Mouse (Mus musculus) lung, postnatal 25 days (tissue): ENCODE results near the gene Atp6v0a1.

Experiments
- DNase-seq: peaks from one replicate; pipeline ENCODE4 v3.0.0; 2022; ENCODE audit warnings: low spot score

Gene Atp6v0a1

DNA sequence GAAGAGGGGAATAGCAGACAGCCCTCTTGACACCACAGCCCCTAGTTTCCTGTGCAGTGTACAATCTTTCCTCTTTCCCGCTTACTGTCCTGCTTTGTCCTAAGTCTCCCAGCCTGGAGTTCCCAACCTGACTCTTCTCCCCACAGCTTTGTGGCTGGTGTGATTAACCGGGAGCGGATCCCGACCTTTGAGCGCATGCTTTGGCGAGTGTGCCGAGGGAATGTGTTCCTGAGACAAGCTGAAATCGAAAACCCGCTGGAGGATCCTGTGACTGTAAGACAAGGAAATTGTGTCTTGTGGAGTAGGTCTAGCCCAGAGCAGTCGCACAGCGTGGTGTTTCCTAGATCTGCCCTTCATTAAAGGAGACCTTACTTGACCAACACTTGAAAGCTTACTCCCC is 17.9 kb downstream of the Atp6v0a1 start:
- DNase-seq = no peak

DNA sequence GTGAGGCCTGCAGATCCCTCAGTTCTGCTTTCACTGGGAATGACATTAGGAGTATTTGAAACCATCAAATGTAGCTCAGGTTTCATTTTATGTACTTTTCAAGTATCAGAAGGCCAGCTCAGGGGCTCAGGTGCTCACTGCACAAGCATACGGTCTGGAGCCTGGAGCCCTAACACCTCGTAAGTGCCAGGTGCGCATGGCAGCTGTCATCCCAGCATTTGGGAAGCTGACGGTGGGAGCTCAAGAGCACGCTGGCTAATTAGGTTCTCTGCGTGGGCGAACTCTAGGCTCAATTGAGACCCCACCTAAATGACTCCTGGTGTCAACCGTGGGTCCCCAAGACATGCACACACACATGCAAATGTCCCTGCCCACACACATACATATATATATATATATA is 20.1 kb downstream of the Atp6v0a1 start:
- DNase-seq = no peak

DNA sequence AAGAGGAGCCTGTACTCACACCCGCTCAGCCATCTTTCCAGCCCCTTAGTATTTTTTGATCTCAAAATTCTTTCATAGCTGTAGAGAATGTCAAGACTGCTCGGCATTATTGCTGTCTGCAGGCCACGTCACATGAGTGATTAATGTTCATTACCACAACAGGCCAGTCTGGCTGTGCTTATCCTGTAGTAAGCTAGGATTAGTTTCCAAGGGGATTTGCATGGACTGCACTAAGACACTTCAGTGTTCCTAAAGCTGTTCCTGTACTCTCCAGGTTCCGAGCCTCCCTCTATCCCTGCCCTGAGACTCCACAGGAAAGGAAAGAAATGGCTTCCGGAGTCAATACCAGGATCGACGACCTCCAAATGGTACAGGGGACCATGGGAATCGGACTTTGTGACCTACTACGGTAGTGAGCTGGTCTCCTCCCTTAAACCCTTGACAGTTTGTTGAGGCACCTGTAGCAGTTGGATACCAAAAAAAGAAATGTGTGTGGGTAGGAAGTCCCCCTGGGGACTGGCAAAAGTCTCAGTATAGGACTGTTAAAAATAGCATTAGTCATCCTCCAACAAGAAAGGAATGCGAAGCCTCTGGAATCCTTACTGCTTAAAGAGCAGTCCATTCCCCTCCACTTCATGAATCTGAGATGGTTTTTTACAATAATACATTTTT is 21.0 kb downstream of the Atp6v0a1 start:
- no peak for DNase-seq

DNA sequence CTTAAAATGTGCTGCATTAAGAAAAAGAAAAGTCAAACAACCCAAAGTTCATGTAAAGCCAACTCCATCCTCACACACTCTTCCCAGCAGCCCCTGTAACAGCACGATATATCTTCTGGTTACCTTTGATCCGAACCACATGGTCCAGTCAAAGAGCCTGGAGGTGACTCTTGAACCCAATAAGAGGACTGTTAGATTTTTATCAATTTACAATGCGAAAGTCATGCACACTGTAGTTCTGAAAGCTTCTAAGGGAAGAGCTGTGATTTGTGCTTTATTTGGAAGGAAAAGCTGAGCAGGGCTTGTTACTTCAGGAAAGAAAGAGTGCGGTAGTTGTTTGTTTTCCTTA is 21.5 kb downstream of the Atp6v0a1 start:
- DNase-seq = no peak

DNA sequence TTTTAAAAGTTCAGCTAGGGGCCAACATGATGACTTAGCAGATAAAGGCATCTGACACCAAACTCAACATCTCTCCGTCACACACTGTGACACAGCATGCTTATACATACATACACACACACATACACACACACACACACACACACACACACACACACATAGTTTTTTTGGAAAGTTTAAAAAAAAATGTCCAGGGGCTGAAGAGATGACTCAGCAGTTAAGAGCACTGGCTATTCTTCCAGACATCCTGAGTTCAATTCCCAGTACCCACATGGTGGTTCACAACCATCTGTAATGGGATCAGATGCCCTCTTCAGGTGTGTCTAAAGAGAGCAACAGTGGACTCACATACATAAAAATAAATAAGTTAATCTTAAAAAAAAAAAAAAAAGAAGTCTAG is 22.2 kb downstream of the Atp6v0a1 start:
- no peak for DNase-seq

DNA sequence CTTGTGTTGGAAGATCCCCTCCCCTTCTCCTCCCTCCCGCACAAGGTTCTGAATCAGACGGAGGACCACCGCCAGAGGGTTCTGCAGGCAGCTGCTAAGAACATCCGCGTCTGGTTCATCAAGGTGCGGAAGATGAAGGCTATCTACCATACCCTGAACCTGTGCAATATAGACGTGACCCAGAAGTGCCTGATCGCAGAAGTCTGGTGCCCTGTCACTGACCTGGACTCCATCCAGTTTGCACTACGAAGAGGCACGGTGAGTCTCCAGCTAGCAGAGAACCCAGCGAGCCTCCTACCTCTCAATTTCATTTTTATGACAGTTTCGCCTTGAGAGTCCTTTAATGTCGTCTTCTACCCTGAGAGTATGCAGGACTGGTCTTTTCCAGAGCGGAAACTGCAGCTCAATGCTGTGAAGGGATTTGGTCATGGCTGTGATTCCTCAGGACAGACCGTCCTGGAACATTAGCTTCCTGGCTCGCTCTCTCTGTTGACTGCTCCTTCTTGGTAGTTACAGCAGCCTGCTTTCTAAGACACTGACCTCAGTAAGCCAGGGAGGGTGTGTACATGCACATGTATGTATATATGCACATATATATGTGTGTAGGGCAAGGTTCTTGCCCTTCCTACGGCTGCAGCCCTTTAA is 24.7 kb downstream of the Atp6v0a1 start:
- no peak for DNase-seq

DNA sequence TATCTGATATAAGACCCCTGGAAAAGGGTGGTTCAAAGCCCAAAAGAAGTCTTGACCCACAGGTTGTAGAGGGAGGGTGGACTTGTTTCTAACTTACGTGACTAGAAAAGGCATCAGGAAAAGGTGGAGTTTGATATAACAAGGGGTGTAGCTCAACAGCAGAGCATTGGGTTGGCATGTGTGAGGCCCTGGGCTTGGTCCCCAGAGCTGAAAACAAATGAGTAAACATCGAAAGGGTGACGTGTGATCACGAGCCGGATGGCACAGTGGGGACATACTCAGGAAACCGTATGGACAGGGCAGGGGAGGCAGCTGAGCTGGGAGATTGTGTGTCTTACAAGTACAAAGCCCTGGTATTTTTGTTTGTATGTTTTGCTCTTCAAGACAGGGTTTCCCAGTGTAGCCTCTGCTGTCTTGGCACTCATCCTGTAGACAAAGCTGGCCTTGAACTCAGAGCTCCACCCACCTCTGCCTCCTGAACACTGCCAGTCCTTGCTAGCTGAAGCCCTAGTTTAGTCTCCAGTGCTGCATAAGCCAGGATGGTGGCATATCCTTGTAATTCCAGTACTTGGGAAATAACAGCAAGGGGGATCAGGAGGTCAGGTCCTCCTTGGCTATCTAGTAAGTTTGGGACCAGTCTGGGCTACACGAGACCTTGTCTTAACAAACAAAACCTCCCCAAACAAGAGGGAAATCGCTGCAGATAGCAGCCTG is 25.5 kb downstream of the Atp6v0a1 start:
- peak; percentile 33 for DNase-seq

DNA sequence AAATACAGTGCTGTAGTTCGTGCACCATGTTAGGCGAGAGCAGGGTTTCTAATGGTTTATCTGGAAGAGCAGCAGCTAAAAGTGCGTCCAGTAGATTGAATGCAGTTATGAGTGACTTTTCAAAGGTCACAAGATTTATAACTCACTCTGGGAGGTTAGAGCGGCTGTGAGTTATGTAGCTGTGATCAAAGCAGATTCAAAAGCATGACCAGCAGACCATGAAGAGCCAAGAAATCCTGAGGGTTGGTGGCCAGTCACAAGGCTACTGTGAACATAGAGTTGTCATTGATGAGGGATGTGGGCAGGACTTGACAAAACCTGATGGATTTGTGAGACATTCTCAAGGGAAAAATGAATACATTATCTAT is 26.1 kb downstream of the Atp6v0a1 start:
- DNase-seq = no peak

DNA sequence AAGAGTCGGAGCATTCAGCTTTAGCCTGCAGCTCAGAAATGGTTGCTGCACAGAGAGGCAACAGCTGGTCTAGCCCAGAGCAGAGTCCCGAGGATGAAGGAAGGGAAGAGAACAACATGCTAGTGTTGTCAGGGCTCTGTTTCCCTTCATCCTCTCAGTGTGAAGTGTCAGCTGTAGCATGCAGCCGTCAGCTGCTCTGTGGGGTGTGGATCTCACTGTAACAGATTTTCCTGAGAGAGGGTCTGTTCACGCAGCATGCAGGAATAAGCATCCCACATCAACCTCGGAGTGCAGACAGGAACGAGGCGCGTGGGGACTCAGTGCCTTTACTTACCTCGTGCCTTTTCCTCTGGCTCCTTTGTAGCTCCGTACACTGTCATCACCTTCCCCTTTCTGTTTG is 28.5 kb downstream of the Atp6v0a1 start:
- DNase-seq = no peak

DNA sequence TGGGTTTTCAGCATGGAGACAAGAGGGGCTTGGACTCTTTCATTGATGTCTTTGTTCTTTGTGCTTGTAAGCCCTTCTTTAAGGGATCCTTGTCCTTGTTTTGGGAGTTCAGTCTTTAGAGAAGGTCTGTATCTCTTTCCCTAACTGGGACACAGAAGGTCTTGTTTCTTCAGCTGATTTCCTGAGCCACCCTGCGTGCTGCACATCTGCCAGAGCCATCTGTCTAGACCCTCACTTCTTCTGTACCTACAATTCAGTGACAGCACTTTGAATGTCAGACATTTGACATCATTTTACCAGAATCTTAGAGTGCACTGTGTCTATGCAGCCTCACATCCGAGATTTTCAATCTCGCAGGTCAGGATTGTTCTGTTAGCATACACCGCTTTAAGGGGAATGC is 36.6 kb downstream of the Atp6v0a1 start:
- no peak for DNase-seq

DNA sequence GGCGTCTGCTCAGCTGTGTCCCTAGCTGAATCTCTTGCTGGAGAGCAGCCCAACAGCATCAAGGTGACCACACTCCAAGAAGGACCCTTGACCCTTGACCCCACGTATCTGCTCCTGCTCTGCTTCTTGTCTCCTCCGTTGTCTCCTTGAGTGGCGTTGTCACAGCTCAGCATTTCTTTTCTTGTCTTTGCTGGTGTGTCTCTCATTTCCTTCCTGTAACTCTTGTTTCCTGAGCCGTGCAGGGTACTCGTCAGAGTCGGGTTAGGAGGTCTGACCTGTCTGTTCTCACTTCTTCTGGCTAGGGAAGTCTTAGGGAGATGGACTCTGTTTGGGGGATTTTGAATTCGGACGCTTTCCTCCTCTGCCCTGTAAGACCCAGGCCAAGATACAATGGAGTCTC is 37.2 kb downstream of the Atp6v0a1 start:
- DNase-seq = no peak

DNA sequence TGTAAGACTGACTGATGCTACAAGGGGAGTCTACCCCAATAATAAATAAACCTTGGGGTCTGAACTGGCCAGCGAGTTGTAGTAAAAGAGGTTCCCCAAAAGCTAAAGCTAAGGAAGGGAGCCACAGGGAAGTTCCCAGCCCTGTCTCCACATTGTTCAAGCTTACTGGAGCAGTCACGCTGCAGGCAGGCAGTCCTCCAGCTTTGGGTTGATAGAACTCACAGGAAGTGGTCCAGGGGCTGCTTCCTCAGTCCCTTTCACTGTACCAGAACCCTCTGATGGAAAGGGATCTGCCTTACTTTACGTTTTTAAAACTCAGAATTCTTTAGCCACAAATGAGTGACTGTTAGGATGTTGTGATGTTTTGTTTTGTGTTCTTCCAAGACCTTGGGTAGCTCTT is 38.2 kb downstream of the Atp6v0a1 start:
- DNase-seq = no peak

DNA sequence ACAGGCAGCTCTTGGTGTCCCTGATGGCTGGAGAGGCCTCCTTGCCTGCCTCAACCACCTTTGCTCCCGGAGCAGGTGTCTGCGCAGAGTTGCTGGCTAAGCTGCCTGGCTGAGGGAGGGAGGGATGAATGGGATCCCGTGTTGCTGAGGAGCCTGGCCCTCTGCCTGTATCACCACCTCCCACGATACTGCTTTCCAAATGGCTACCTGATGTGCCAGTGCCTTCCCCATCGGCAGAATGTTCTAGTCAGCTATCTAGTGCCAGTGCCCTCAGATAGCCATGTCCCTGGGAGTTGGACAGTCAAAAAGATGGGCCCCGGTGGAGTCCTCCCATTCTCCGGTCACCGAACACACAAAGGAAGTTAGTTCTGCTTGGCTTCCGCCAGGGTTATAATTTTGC is 41.1 kb downstream of the Atp6v0a1 start:
- no peak for DNase-seq

DNA sequence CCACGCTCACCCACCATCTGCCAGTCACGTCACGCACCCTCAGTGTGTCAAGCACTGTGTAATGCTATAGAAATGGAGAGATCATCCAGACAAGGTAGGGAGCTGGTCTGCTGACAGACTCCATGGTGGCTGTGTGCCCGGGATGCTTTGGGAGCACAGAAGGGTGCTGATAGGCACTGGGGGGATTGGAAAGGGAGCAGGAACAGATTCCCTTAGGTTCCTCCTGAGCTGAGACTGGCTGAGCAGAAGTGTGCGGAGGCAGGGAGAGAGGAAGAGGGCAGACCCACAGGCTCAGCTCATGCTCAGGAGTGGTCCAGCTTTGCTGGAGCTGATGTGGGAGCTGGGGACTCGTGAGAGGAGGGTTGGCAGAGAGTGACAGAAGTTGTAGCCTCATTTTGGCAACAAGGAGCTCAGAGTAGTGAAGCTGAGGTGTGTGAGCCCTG is 41.8 kb downstream of the Atp6v0a1 start:
- no peak for DNase-seq

DNA sequence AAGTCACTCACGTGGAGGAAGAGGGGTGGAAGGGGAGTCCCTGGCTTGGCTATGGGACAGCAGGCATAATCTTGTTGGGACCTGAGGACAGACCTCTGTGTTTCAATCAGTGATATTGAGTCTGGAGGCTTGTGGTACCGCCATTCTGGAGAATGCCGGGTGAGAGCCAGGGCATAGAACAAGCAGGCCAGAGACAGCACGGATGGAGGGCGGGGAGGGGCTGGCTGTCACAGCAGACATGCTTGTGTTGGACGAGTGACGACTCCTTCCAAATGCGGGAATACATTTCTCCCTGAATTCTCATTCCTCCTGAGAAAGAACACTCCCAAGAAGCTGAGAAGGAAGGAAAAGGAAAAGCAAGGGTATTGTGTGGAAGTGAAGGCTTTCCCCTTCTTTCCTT is 42.4 kb downstream of the Atp6v0a1 start:
- DNase-seq = no peak

DNA sequence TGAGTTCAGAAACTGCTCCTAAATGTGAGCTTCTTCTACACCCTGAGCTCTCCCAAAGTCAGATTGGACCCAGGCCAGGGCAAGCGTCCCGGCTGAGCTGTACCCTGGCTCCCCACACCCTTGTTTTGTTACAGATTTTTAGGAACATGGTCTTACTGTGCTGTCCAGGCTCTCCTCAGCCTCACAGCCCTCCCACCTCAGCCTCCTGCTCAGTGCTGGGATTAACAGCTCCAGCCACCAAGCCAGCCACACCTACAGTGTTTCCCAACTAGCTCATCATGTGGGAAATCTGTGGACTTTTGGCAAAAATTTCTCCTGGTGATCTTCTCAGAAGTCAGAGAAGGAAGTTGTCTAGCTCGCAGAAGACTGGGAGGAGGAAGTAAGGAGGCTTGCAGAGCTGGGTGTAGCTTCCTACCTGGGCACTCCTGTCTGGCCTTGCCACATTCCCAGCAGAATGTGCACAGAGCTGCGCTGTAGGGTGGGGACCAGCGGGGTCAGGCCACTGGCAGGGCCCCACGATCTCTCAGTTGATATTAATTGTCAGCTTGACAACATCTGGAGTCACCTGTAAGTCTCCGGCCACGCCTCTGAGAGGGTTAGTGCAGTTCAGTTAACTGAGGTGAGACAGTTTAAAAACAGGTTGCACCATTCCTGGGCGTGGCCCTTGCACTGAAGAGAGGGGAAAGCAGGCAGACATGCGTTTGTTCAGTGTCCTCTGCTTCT is 43.7 kb downstream of the Atp6v0a1 start:
- DNase-seq = peak; percentile 37

DNA sequence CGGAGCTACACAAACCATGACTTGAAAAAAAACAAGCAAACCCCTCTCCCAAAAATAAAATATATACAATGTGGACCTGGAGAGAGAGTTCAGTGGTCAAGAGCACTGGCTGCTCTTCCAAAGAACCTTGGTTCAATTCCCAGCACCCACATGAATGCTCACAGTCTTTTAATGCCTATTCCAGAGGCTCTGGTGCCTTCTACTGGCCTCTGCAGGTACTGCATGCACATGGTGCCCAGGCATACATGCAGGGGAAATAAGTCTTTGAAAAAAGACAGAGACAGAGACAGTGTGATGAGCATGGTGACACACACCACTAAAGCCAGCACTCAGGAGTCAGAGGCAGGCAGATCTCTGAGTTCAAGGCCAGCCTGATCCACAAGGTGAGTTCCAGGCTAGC is 44.7 kb downstream of the Atp6v0a1 start:
- no peak for DNase-seq

DNA sequence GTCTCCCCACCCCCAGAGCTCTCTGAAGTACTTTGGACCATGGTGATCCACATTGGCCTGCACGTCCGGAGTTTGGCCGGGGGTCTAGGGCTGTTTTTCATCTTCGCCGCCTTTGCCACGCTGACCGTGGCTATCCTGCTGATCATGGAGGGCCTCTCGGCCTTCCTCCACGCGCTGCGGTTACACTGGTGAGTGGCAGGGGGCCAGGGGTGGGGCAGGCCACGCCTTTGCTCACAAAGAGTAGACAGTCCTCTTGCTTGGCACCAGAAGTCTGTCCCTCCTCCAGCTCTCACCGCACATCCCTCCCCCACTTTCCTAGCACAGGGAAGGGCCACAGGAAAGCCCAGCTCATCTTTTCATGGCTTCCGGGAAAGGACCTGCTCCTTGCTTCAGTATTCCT is 46.2 kb downstream of the Atp6v0a1 start:
- no peak for DNase-seq

DNA sequence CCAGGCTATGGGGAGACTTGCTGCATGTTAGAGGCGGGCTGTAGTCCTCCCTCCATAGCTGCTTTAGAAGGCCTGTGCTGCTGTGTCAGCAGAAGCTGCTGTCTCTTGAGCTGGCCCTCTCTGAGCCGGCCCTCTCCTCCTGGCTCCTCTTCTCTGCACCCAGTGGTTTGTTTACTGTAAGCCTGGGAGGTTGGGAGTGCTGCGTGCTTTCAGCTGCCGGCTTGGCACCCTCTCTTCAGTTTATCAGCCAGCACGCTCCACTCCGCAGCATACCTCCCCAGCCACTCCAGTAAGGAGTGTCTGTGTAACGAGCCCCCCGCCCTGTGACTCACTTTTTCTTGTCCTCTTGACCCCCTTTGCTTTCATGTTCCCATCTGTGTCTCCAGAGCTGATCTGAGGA is 47.6 kb downstream of the Atp6v0a1 start:
- DNase-seq = peak; percentile 83

DNA sequence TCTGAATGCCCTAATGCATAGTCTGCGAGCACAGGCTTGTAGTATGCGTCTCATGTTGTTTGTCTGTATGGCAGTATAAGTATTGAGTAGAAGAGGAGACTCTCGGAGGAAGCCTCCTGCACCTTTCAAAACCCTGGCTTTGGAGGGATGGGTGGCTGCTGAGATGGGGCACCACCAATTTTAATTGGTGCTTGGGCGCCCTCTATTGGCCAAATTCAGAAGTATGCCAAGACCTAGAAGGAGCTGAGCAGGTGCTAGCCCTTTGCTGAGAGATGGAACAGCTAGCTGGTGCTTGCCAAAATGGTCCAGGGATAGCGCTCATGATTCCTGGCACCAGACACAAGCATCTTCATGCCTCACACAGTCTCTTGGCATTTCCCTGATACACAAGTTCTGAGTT is 48.6 kb downstream of the Atp6v0a1 start:
- peak; percentile 90 for DNase-seq

DNA sequence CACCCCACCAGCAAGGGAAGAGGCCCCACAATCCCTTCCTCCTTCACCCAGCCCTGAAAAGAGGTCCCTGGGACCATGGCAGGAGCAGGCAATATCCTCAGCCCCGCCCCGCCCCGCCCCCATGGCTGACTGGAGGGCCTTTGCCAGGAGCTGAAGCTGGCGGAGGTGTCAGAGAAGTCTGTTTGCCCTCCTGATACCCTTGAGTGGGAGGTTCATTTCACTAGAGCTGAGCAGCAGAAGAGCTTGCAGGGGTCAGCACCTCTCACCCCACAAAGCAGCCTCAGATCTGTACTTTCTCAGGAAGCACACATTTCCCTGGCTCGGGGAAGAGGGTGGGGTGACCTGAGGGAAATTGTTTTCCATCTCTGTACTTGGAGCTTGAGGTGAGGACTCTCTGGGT is 49.5 kb downstream of the Atp6v0a1 start:
- no peak for DNase-seq

DNA sequence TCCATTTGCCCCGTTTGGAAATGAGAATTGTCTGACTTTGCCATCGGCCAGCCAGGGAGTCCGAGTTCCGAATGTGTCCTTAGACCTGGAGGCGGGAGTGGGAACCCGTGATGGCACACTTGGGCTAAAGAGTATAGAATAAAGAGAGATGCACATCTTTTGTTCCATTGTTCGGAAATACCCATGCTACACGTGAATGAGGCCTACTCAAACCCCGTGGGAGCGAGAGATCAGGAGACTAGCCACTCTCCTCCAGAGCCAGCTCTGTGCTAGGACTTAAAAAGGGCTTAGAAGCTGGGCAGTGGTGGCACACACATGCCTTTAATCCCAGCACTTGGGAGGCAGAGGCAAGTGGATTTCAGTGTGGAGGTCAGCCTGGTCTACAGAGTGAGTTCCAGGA is 50.2 kb downstream of the Atp6v0a1 start:
- DNase-seq = no peak

DNA sequence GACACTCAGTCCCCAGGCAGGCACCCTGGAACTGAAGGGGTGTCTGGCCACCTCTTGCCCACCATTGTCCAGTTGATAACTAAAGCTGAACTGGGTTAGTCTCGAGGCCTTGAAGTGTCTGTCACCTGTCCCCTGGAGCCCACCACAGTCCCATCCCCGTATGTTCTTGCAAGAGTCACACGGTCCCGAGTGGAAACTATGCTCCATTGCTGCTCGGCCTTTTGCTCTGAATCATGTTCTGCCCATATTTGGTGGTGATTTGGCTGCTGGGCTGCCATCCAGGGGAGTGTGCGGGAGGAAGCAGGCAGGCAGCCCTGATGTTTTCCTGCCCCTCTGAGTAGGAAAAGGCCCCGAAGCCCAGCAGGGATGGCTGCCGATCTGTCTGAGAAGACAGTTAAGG is 50.9 kb downstream of the Atp6v0a1 start:
- DNase-seq = peak; percentile 84
